Mouse (Mus musculus) MEL (cell line): ENCODE results near the gene Tarbp1.

Experiments used
- CHD1 ChIP-seq: IDR thresholded peaks from 2 replicates; pipeline ENCODE4 v1.6.1; 2012; ENCODE audit warnings: low read depth, mild to moderate bottlenecking, inconsistent platforms, low read length, improper control_type of control experiment
- CTCF ChIP-seq, 3 experiments: IDR thresholded peaks in 2 of 3; conservative IDR thresholded peaks in 1 of 3; 2 replicates each; pipeline ENCODE4 v1.5.1; 2011 to 2012; ENCODE audit warnings: low read length in 3 of 3, low read depth in 2 of 3, mild to moderate bottlenecking in 2 of 3, improper control_type of control experiment in 1 of 3, inconsistent platforms in 1 of 3, mixed read lengths in 1 of 3, moderate library complexity in 1 of 3; ENCODE audit not compliant: control insufficient read depth in 1 of 3, insufficient read depth in 1 of 3, poor library complexity in 1 of 3, severe bottlenecking in 1 of 3
- EP300 ChIP-seq, 2 experiments: IDR thresholded peaks; 2 replicates each; pipeline ENCODE4 v1.6.1; 2011; ENCODE audit warnings: improper control_type of control experiment in 2 of 2, low read length in 2 of 2, low read depth in 1 of 2, mild to moderate bottlenecking in 1 of 2
- GATA1 ChIP-seq: IDR thresholded peaks from 2 replicates; pipeline ENCODE4 v1.6.1; 2011; ENCODE audit warnings: low read depth, low read length, improper control_type of control experiment
- JUND ChIP-seq: IDR thresholded peaks from 2 replicates; pipeline ENCODE4 v1.6.1; 2011; ENCODE audit warnings: low read depth, mild to moderate bottlenecking, improper control_type of control experiment, low read length
- MAFK ChIP-seq: IDR thresholded peaks from 2 replicates; pipeline ENCODE4 v1.6.1; 2011; ENCODE audit warnings: low read depth, mild to moderate bottlenecking, low read length, improper control_type of control experiment, borderline replicate concordance
- MEF2A ChIP-seq: IDR thresholded peaks from 2 replicates; pipeline ENCODE4 v1.6.1; 2014; ENCODE audit warnings: low read depth, mild to moderate bottlenecking, inconsistent platforms, low read length, improper control_type of control experiment; ENCODE audit not compliant: poor library complexity, insufficient replicate concordance, severe bottlenecking; ENCODE audit errors: extremely low read depth
- NRF1 ChIP-seq: IDR thresholded peaks from 2 replicates; pipeline ENCODE4 v1.6.1; 2014; ENCODE audit warnings: low read depth, mild to moderate bottlenecking, inconsistent platforms, low read length, improper control_type of control experiment, moderate library complexity; ENCODE audit not compliant: poor library complexity, insufficient read depth, severe bottlenecking
- POLR2A ChIP-seq, 2 experiments: IDR thresholded peaks; 2 replicates each; pipeline ENCODE4 v1.6.1; 2011 to 2012; ENCODE audit warnings: low read length in 2 of 2, mild to moderate bottlenecking in 2 of 2, control low read depth in 1 of 2, improper control_type of control experiment in 1 of 2, low read depth in 1 of 2, moderate library complexity in 1 of 2; ENCODE audit not compliant: control insufficient read depth in 1 of 2, insufficient read depth in 1 of 2, poor library complexity in 1 of 2
- POLR2AphosphoS5 ChIP-seq: IDR thresholded peaks from 2 replicates; pipeline ENCODE4 v1.6.1; 2012; ENCODE audit warnings: low read depth, borderline replicate concordance, mild to moderate bottlenecking, inconsistent platforms, low read length, moderate library complexity, mixed read lengths
- RCOR1 ChIP-seq: IDR thresholded peaks from 2 replicates; pipeline ENCODE4 v1.6.1; 2012; ENCODE audit warnings: low read depth, mild to moderate bottlenecking, inconsistent platforms, low read length, improper control_type of control experiment
- SIN3A ChIP-seq: IDR thresholded peaks from 2 replicates; pipeline ENCODE4 v1.6.1; 2012; ENCODE audit warnings: low read length, improper control_type of control experiment, inconsistent platforms
- ZC3H11A ChIP-seq: IDR thresholded peaks from 2 replicates; pipeline ENCODE4 v1.6.1; 2012; ENCODE audit warnings: low read depth, mild to moderate bottlenecking, inconsistent platforms, low read length, improper control_type of control experiment
- ZMIZ1 ChIP-seq: IDR thresholded peaks from 2 replicates; pipeline ENCODE4 v1.6.1; 2012; ENCODE audit warnings: low read depth, mild to moderate bottlenecking, inconsistent platforms, low read length, improper control_type of control experiment, moderate library complexity

DNA sequence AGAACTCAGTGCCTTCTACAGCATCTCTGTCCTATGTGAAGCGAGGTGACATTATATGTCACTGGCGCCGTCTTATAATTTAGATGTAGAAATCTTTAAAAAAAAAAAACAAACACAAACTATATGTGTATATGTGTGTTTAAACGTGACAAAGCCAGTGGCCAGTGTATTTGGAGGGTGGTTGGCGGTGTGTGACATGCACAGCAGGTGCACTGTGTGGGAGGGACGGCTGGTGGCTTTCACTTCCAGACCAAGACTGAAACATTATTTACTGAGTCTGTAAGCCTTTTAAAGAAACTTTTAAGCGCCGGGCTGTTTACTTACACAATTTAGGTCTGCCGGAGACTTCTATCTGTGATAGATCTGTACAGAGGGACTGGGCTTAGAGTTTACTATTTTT, 79.5 kb downstream of the Tarbp1 start:
- no peak for TF ChIP-seq POLR2A (IDR thresholded peaks at IDR 0.05; ENCODE audit: control insufficient read depth in 1 of 2, insufficient read depth in 1 of 2, low read depth in 1 of 2, low read length in 2 of 2, poor library complexity in 1 of 2)
- no peak for TF ChIP-seq ZMIZ1
- no peak for TF ChIP-seq CHD1
- no peak for TF ChIP-seq EP300 (IDR thresholded peaks at IDR 0.05; ENCODE audit: low read depth in 1 of 2, low read length in 2 of 2)
- TF ChIP-seq SIN3A: no peak
- no peak for TF ChIP-seq ZC3H11A
- TF ChIP-seq POLR2AphosphoS5: no peak
- TF ChIP-seq RCOR1: no peak
- no peak for TF ChIP-seq JUND
- no peak for TF ChIP-seq GATA1
- TF ChIP-seq MAFK: no peak
- TF ChIP-seq CTCF (IDR thresholded peaks at IDR 0.05 in 2 of 3, conservative IDR thresholded peaks at IDR 0.05 in 1 of 3; ENCODE audit: control insufficient read depth in 1 of 3, insufficient read depth in 1 of 3, low read depth in 2 of 3, low read length in 3 of 3, poor library complexity in 1 of 3, severe bottlenecking in 1 of 3): no peak
- TF ChIP-seq MEF2A: no peak
- TF ChIP-seq NRF1: no peak
